Mouse (Mus musculus) hindbrain, embryonic 12.5 days (tissue): ENCODE results near the gene Ubash3b. TPM values are rescaled to one million over a fixed set of nuclear protein-coding genes. Genes with fewer than 3 reads are reported as not detected.

Source experiments
- ATAC-seq: fragments of 200-750 bp; cut with Nextera tagmentation; 2 replicates; pipeline ENCODE4 v1.8.0; 2017; ENCODE audit warnings: moderate TSS enrichment; ENCODE audit not compliant: low FRiP score
- H3K27ac ChIP-seq: fragments of 300-500 bp; sonication (generic); 2 replicates; pipeline ENCODE4 v1.5.1; 2016; ENCODE audit warnings: mild to moderate bottlenecking
- H3K27me3 ChIP-seq: fragments of 300-500 bp; sonication (generic); 2 replicates; pipeline ENCODE4 v1.6.1; 2016; ENCODE audit warnings: mild to moderate bottlenecking
- H3K36me3 ChIP-seq: fragments of 300-500 bp; sonication (generic); 2 replicates; pipeline ENCODE4 v1.6.1; 2016; ENCODE audit warnings: mild to moderate bottlenecking
- H3K4me1 ChIP-seq: fragments of 300-500 bp; sonication (generic); 2 replicates; pipeline ENCODE4 v1.6.1; 2016
- H3K4me2 ChIP-seq: fragments of 300-500 bp; sonication (generic); replicated peaks from 2 replicates; pipeline ENCODE4 v1.6.1; 2016; ENCODE audit warnings: mild to moderate bottlenecking
- H3K4me3 ChIP-seq: fragments of 300-500 bp; sonication (generic); 2 replicates; pipeline ENCODE4 v1.5.1; 2016; ENCODE audit warnings: mild to moderate bottlenecking
- H3K9ac ChIP-seq: fragments of 300-500 bp; sonication (generic); 2 replicates; pipeline ENCODE4 v1.6.1; 2016; ENCODE audit warnings: mild to moderate bottlenecking, moderate library complexity
- H3K9me3 ChIP-seq: fragments of 300-500 bp; sonication (generic); replicated peaks from 2 replicates; pipeline ENCODE4 v1.6.1; 2016; ENCODE audit warnings: mild to moderate bottlenecking
- WGBS: fragments of 180-500 bp; shearing (Covaris S2); methylation state at CpG from one replicate; pipeline ENCODE4 v1.1.7; 2016; 5-methylcytosine and 5-hydroxymethylcytosine counted together
- polyA plus RNA-seq: library from polyadenylated mRNA; unstranded; fragments of >200 nt; fragmentation: Nextera tagmentation; extraction: Ambion mirVana; gene quantifications from 2 replicates; pipeline ENCODE4 v1.2.1, GENCODE M21; 2016

Ubash3b gene
- polyA plus RNA-seq, 1 experiment from 2014 or later, result 14.6 TPM

DNA sequence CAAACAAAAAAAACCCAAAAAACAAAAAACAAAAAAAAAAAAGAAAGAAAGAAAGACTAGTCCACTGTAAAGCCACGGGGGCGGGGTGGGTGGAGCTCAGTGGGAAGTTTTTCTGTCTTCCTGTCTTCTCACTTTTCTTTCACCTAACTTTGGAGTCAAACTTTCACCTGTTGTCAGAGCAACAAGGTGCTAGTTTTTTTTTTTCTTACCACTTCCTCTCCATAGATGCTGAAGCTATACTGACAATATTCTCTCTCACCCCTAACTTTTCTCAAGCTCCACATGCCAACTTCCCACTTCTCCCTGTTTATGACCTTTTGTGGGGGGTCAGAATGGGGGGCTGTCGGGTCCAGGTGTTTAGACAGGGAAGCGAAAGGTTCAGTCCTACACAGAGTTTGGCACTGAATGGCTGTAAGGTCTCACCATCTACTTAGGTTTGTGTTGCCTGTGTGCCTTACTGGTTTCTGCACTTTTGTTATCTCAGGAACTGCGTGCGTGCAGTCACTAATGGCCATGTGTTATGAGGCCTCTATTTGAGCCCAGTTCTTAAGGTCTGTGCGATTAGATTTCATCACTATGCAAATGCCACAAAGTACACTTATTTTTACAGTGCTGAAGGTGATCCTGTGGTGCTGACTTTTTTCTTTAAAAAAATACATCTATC is 164.2 kb downstream of the Ubash3b start:
- no peak overlapping the region for H3K4me3 ChIP-seq
- no peak overlapping the region for H3K9ac ChIP-seq
- no peak for ATAC-seq
- 87% methylated on average over 7 of the region's 7 CpGs for WGBS
- no peaks in the 10 kb centered on the region for H3K9me3 ChIP-seq
- no peaks in the 10 kb centered on the region for H3K27me3 ChIP-seq
- H3K4me1 ChIP-seq, result no peaks in the 10 kb centered on the region
- H3K4me2 ChIP-seq, result no peak overlapping the region
- no peaks in the 10 kb centered on the region for H3K36me3 ChIP-seq
- no peak overlapping the region for H3K27ac ChIP-seq

DNA sequence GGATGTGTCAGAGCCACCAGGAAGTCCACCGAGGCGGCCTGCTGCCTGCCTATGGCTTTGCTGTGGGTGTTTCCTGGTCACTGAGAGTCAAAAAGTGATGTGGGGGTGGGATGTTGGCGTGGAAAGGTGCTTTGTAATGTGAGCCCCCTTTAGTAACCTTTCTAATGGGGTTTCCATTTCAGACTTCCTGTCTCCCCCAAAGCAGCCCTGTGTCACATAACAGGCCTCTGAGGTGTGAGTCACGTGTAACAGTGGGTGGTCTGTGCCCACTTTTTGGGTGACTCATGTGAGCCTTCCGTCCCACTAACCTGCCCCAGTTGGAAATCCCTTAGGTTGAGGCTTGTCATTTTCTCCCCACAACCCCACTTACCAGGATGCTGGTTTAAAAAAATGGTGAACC is 167.4 kb downstream of the Ubash3b start:
- ATAC-seq, result no peak
- Histone ChIP-seq H3K9ac (no peak overlapping the region), H3K4me2 (no peak overlapping the region), H3K4me1 (peaks cover 4% of the 10 kb centered on the region; the same call in 1 of the 2 replicates), H3K27ac (no peak overlapping the region), H3K9me3 (no peaks in the 10 kb centered on the region), H3K4me3 (no peak overlapping the region), H3K27me3 (no peaks in the 10 kb centered on the region), H3K36me3 (no peaks in the 10 kb centered on the region)
- WGBS, result 81% methylated on average over 5 of the region's 5 CpGs

DNA sequence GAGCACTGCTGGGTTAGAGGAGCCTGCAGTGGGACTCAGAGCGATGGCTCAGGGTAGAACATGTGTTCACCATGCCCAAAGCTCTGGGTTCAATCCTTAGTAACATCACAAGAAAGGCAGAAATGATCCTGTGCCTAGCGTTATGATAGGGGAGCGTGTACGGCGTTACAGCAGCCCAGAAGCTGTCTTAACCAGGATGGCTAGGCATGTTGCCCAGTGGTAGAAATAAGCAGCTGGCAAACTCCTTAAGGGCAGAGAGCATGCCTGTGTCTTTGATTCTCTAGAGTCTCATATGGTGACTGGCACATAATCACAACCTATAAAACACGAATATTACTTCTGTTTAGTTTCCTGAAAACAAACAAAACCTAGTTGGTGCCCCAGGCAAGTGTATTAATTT is 170.0 kb downstream of the Ubash3b start:
- 85% methylated on average over 6 of the region's 6 CpGs for WGBS
- H3K36me3 ChIP-seq, result no peaks in the 10 kb centered on the region
- H3K27ac ChIP-seq, result no peak overlapping the region

DNA sequence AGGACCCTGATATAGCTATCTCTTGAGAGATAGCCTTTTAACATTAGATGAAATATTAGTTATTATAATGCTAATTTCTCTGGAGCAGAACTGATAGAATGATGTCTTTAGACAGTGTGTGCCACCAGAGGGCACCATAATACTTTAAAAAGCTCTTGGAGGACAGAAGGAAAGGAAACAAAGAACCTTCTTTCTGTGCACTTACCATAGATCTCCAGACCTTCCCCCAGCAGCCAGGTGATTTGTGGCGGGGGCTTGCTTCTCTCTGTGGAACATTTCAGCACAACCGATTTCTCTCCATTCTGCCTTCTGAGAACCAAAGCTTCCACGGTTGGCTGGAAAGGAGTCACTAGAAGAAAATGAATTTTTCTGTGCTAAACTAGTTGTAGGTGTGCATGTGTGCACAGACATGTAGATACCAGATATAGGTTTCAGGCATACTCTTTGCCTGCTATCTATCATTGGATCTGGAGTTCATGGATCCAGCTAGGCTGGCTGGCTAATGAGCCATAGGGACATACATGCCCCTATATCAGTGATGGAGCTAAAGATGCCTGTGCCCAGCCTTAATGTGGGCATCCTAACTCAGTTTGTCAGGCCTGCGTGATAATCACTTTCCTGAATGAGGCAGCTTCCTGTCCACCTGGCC is 171.4 kb downstream of the Ubash3b start:
- Histone ChIP-seq H3K27me3 (no peaks in the 10 kb centered on the region; the same call in 1 of the 2 replicates), H3K36me3 (no peaks in the 10 kb centered on the region), H3K9ac (no peak overlapping the region), H3K4me1 (peaks cover 4% of the 10 kb centered on the region; the same call in 1 of the 2 replicates), H3K9me3 (no peaks in the 10 kb centered on the region), H3K27ac (0 out of 2 replicates have a peak overlapping the region, but pooled peaks have one; percentile 24), H3K4me2 (no peak overlapping the region), H3K4me3 (no peak overlapping the region)
- WGBS, result 46% methylated on average over 4 of the region's 4 CpGs
- peak; percentile 52; the same call in 1 of the 2 replicates for ATAC-seq

More for the DNA sequence above, 170.0 kb downstream of the Ubash3b start:
- peaks cover 4% of the 10 kb centered on the region; the same call in 1 of the 2 replicates for H3K4me1 ChIP-seq
- H3K4me2 ChIP-seq, result no peak overlapping the region
- no peaks in the 10 kb centered on the region for H3K9me3 ChIP-seq
- H3K9ac ChIP-seq, result no peak overlapping the region
- H3K4me3 ChIP-seq, result no peak overlapping the region
- no peak for ATAC-seq
- no peaks in the 10 kb centered on the region; the same call in 1 of the 2 replicates for H3K27me3 ChIP-seq

DNA sequence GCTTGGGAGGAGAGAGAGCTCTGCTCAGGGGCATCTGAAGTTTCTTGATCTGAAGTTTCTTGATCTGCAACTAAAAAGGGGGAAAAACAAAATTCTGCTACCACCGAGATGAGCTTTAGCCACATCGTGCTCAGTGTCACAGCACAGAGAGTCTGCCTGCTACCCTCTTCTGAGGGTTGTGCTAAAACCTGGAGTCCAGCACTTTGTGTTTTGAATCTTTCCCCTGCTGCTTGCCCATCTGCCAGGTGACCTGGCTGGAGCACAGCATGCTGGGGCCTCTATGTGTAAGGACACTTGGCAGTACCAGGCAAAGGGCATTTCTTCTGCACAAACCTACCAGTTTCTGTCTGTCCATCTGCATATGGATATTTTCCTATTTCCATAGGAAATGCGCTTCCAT is 177.2 kb downstream of the Ubash3b start:
- Histone ChIP-seq H3K4me1 (no peaks in the 10 kb centered on the region), H3K4me3 (no peak overlapping the region), H3K9ac (no peak overlapping the region), H3K4me2 (no peak overlapping the region), H3K27me3 (no peaks in the 10 kb centered on the region; the same call in 1 of the 2 replicates), H3K36me3 (no peaks in the 10 kb centered on the region), H3K9me3 (no peaks in the 10 kb centered on the region), H3K27ac (no peak overlapping the region)
- no peak for ATAC-seq
- WGBS, result 67% methylated on average over 3 of the region's 3 CpGs

DNA sequence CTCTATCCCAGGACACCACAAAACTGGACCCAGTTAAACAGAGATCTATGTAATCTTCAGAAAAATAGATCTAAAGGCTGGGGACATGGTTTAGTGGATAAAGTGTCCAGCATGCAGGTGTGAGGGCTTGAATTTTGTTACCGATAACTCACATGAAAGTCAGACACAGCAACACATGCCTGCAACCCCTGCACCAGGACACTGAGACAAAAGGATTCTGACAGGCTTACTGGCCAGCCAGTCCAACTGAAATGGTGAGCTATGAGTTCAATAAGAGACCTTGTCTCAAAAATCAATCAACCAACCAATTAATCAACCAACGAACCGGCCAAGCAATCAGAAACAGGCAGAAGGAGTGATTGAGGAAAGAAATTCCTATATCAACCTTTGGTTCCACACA is 177.7 kb downstream of the Ubash3b start:
- Histone ChIP-seq H3K9ac (no peak overlapping the region), H3K27ac (no peak overlapping the region), H3K4me1 (no peaks in the 10 kb centered on the region), H3K4me2 (no peak overlapping the region), H3K27me3 (no peaks in the 10 kb centered on the region; the same call in 1 of the 2 replicates), H3K9me3 (no peaks in the 10 kb centered on the region; the same call in 1 of the 2 replicates), H3K4me3 (no peak overlapping the region), H3K36me3 (no peaks in the 10 kb centered on the region)
- WGBS, result 86% methylated on average over 3 of the region's 3 CpGs
- no peak for ATAC-seq

DNA sequence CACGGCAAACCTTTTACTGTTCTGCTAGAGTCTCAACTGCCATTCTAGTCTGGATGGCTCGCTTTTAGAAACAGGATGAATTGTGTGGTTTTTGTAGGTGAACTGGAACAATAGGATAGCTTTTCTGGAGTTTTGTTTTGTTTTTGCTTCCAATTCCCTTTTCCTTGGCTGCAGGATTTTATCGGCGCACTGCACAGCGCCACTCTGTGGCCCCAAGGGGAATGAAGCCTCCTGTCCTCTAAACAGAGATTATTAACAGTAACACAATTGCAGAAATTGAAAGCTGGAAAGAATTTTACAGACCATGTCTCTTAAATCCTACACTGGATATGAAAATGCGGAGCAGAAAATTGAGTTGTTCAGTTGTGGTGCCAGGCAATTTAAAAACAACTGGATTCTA is 179.0 kb downstream of the Ubash3b start:
- no peaks in the 10 kb centered on the region for H3K36me3 ChIP-seq
- no peak overlapping the region for H3K4me3 ChIP-seq
- no peak overlapping the region for H3K9ac ChIP-seq
- 39% methylated on average over 6 of the region's 6 CpGs for WGBS
- no peak overlapping the region for H3K4me2 ChIP-seq
- H3K4me1 ChIP-seq, result no peaks in the 10 kb centered on the region
- H3K27me3 ChIP-seq, result no peaks in the 10 kb centered on the region
- no peak for ATAC-seq
- no peaks in the 10 kb centered on the region; the same call in 1 of the 2 replicates for H3K9me3 ChIP-seq
- no peak overlapping the region for H3K27ac ChIP-seq

DNA sequence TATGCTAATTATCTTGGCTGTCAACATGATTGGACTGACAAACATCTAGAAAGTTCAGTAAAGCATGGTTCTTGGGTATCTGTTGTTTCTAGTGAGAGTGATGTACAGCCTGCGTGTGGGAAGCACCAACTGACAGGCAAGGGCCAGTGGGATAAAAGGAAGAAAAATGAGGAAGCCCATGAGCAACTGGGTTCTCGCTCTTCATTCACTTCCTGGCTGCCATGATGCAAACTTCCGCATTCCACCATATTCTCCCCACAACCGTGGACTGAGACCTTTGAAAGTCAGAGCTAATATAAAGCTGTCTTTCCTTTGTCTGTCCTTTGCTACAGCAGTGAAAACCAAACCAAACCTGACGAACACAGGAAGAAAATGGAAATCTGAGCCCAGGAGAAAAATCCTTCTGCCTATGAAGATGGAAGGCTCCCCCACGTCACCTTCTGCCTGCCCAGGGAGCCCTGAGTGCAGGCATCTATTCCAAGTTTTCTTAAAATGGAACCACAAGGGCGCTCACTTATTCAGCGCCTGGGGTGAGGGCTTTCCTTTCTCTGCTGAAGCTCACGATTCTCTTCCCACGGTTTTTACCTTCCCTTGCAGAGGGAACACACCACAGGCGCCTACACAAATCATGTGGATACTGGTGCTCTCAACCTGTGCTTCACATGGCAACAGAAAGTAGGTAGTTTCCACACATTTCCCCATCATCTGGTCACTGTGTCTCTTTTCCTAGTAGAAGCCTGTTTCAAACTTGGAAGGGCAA is 187.3 kb downstream of the Ubash3b start:
- no peaks in the 10 kb centered on the region; the same call in 1 of the 2 replicates for H3K9me3 ChIP-seq
- no peaks in the 10 kb centered on the region for H3K4me1 ChIP-seq
- WGBS, result 77% methylated on average over 11 of the region's 11 CpGs
- H3K27me3 ChIP-seq, result no peaks in the 10 kb centered on the region
- no peak overlapping the region for H3K4me3 ChIP-seq
- H3K4me2 ChIP-seq, result no peak overlapping the region
- no peak overlapping the region for H3K27ac ChIP-seq
- H3K9ac ChIP-seq, result no peak overlapping the region
- H3K36me3 ChIP-seq, result no peaks in the 10 kb centered on the region
- ATAC-seq, result no peak

DNA sequence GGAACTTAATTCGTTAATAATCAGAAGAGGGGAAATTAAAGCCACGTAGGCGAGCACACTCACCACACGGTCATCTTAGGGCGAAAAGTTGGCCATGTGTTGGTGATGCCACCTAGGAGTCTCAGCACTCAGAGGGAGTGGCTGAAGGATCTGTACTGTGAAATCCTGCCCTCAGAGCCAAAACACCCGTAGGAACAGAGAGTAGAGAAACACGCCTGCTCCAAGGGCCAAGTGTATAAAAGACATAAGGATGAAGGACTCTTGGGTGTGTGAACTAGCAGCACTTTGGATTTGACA is 197.1 kb downstream of the Ubash3b start:
- peaks cover 61% of the 10 kb centered on the region for H3K27me3 ChIP-seq
- H3K36me3 ChIP-seq, result no peaks in the 10 kb centered on the region
- ATAC-seq, result no peak
- H3K27ac ChIP-seq, result no peak overlapping the region
- 16% methylated on average over 7 of the region's 7 CpGs for WGBS
- H3K4me2 ChIP-seq, result peak overlapping the region; percentile 96
- peak overlapping the region; percentile 51 for H3K4me3 ChIP-seq
- H3K9ac ChIP-seq, result peak overlapping the region; percentile 67
- no peaks in the 10 kb centered on the region for H3K9me3 ChIP-seq
- peaks cover 11% of the 10 kb centered on the region for H3K4me1 ChIP-seq

DNA sequence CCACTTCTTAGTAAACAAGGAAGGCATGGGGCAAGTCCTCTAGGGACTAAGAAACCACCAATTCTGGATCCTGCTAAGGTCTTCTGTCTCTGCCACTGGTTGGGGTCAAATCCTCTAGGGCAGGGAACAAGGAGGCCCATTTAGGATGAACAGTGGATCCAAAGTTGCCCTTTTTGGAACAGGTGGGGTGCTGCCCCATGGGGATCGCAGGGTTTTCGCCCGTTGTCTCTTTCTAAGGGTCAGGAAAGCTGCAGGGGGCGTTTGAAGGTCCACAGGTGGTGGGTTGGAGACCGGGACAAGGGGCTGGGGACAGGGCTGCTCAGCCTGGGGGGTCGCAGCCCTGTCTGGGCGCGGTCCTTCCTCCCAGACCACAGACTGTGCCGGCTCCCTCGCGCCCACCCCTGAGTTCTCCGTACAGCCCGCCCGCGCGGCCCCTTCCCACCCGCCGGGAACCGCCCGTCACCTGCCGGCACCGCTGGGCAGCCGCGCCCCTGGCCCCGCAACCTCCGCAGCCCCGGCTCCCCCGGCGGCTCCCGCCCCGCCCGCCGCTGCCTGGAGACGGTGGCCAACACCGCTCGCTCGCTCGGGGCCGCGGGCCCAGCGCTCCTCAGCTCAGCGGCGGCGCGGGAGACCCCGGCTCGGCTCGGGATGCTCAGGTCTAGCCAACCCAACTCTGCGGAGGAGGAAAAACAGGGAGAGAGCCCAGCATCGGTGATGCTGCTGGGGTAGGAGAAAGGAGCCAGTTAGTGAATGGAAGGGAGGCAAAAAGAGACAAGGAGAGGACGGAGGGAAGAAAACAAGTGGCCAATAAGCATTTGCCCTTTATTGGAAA is 197.7 kb downstream of the Ubash3b start, which contains the start of gene Jhy:
Jhy (minus strand) TSS at position 533 of the 832 bp plus-strand sequence.
- ATAC-seq, result peak; percentile 79
- no peak within 1 kb of the TSS for H3K27ac ChIP-seq
- peak within 1 kb of the TSS; percentile 51 for H3K4me3 ChIP-seq
- no peaks in the 10 kb centered on the region for H3K36me3 ChIP-seq
- peak within 1 kb of the TSS; percentile 96 for H3K4me2 ChIP-seq
- H3K4me1 ChIP-seq, result peaks cover 11% of the 10 kb centered on the region
- peaks cover 64% of the 10 kb centered on the region for H3K27me3 ChIP-seq
- WGBS, result 1% methylated on average over 50 of the region's 51 CpGs
- H3K9ac ChIP-seq, result peak within 1 kb of the TSS; percentile 67
- H3K9me3 ChIP-seq, result no peaks in the 10 kb centered on the region

DNA sequence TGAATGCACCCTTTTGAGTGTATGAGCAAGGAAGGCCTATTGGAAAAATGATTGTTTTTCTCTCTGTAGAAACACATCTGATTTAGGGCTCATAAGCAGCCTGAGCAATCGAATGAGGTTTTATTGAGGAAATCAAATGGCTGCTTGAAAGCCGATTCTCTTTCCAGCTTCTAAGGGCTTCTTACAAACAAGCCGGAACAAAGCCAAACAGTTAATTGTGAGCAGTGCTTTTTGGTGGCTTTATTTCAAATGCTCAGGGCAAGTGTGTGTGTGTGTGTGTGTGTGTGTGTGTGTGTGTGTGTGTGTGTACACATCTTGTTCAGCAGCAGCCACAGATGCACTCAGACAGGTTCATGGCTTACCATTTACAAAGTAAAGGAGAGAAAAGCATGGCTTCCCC is 200.1 kb downstream of the Ubash3b start:
- peaks cover 61% of the 10 kb centered on the region for H3K27me3 ChIP-seq
- H3K4me1 ChIP-seq, result peaks cover 11% of the 10 kb centered on the region
- no peak overlapping the region for H3K4me2 ChIP-seq
- no peak for ATAC-seq
- no peaks in the 10 kb centered on the region for H3K36me3 ChIP-seq
- WGBS, result 79% methylated on average over 3 of the region's 3 CpGs
- H3K4me3 ChIP-seq, result no peak overlapping the region
- no peak overlapping the region for H3K9ac ChIP-seq
- no peak overlapping the region for H3K27ac ChIP-seq
- H3K9me3 ChIP-seq, result no peaks in the 10 kb centered on the region
